Mouse (Mus musculus) ES-E14 (cell line): Measurements from ENCODE around the gene Slx4.

Source experiments
- CHD2 ChIP-seq: IDR thresholded peaks from 2 replicates; pipeline ENCODE4 v1.6.1; 2014; ENCODE audit warnings: mild to moderate bottlenecking, low read depth, low read length, inconsistent platforms
- HCFC1 ChIP-seq: IDR thresholded peaks from 2 replicates; pipeline ENCODE4 v1.6.1; 2012; ENCODE audit warnings: low read length, inconsistent platforms, borderline replicate concordance; ENCODE audit not compliant: insufficient read depth
- MAFK ChIP-seq: IDR thresholded peaks from 2 replicates; pipeline ENCODE4 v1.6.1; 2014; ENCODE audit warnings: mild to moderate bottlenecking, low read depth, low read length, inconsistent platforms; ENCODE audit not compliant: insufficient read depth
- ZC3H11A ChIP-seq: IDR thresholded peaks from 2 replicates; pipeline ENCODE4 v1.6.1; 2012; ENCODE audit warnings: low read depth, mild to moderate bottlenecking, inconsistent platforms, low read length, borderline replicate concordance
- ZNF384 ChIP-seq: IDR thresholded peaks from 2 replicates; pipeline ENCODE4 v1.6.1; 2012; ENCODE audit warnings: low read depth, low read length, inconsistent platforms

- no peak for TF ChIP-seq HCFC1
- no peak for TF ChIP-seq ZNF384
- no peak for TF ChIP-seq ZC3H11A
- no peak for TF ChIP-seq MAFK
- TF ChIP-seq CHD2 = no peak
Observed at GRCm38 (mm10) chr16:4030501-4030900, 26.9 kb upstream of the Slx4 start.
